Mouse (Mus musculus) cerebellum, postnatal 10 days (tissue): ENCODE measurements around the gene Gm8660.
"Not testable (repeated sequence)": the region's sequence is repeated elsewhere in the genome, so short reads cannot be mapped to it uniquely, and the experiment has no call there.

Experiments
- DNase-seq, 2 experiments: peaks; one replicate each; pipeline ENCODE4 v3.0.0; 2021; ENCODE audit warnings: mixed read lengths in 2 of 2

Gm8660 gene

DNA sequence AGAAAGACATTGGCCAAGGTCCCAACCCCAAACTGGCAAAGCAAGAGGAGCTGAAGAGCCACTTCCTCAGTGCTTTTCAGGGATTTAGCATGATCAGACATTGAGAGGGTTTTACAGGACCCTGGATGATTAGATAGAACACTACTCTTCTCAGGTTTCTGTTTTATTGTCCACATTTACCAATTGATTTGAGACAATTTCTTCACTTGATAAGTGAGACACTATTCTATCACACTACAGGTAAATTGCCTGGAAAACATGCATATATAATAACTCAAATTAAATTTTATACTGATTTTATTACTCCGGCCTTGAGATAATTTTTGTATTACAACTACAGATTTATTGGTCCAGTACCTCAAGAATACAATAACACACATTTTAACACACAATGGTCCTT, at the start of gene Gm8660:
Gene Gm8660, minus strand, starts transcription at position 101 of the 400 bp plus-strand sequence.
- not testable (repeated sequence) for DNase-seq

DNA sequence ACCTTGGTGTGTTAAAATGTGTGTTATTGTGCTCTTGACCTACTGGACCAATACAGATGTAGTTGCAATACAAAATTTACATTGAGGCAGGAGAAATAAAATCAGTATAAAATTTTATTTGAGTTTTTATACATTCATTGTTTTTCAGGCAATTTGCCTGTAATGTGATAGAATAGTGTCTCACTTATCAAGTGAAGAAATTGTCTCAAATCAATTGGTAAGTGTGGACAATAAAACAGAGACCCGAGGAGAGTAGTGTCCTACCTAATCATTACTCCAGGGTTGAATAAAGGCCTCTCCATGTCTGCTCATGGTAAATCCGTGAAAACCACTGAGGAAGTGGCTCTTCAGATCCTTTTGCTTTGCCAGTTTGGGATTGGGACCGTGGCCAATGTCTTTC, 42.4 kb upstream of the Gm8660 start, which contains the start of gene Vmn1r148:
Gene Vmn1r148, plus strand, starts transcription at position 301 of the 400 bp plus-strand sequence.
- not testable (repeated sequence) for DNase-seq

DNA sequence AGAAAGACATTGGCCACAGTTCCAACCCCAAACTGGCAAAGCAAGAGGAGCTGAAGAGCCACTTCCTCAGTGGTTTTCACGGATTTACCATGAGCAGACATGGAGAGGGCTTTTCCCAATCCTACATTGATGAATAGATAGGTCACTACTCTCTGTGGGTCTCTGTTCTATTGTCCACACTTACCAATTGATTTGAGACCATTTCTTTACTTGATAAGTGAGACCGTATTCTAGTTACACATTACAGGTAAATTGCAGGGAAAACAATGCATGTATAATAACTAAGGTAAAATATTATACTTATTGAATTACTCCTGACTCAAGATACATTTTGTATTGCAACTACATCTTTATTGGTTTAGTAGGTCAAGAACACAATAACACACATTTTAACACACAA, 41.2 kb downstream of the Gm8660 start, which contains the start of gene Gm4187:
Gene Gm4187, minus strand, starts transcription at position 101 of the 400 bp plus-strand sequence.
- DNase-seq: not testable (repeated sequence)
